Mouse (Mus musculus) spleen, adult 2 months (tissue): ENCODE measurements around the gene Ackr2.

ENCODE experiments used
- CTCF ChIP-seq: fragments of 200-500 bp; IDR thresholded peaks from 2 replicates; pipeline ENCODE4 v1.5.1; 2011; ENCODE audit warnings: mild to moderate bottlenecking, inconsistent platforms; ENCODE audit not compliant: insufficient read depth, insufficient read length, insufficient replicate concordance; ENCODE audit errors: extremely low read depth
- POLR2A ChIP-seq: fragments of 200-500 bp; IDR thresholded peaks from 2 replicates; pipeline ENCODE4 v1.6.1; 2011; ENCODE audit warnings: low read depth, low read length, inconsistent platforms

GRCm38 (mm10) chr9:121869432-121869831, 28.7 kb upstream of the Ackr2 start:
- no peak for TF ChIP-seq CTCF
- TF ChIP-seq POLR2A = no peak
